Comparison of ENCODE assay signal across 22 mouse cellular contexts in genomic region chr13:24305486-24305885, GRCm38 (mm10).
"Had no signal": no experiment of that assay in that cellular context is flagged by ENCODE, and none has a peak within 500 bp of the region (broad histone marks: within the 10 kb centered on the region; RNA-seq: fewer than 3 reads in every experiment).

No protein-coding gene starts in this region.

- H3K4me3 ChIP-seq: gastrocnemius, adult 2 months; heart, adult 2 months; heart, embryonic 13.5 days; heart, embryonic 15.5 days; hindbrain, embryonic 10.5 days; hindbrain, embryonic 12.5 days; intestine, embryonic 15.5 days; limb, embryonic 13.5 days; limb, embryonic 15.5 days; liver, embryonic 12.5 days had no signal

- H3K27me3 ChIP-seq: heart, embryonic 13.5 days; heart, embryonic 15.5 days; hindbrain, embryonic 12.5 days; intestine, embryonic 15.5 days; limb, embryonic 13.5 days; limb, embryonic 15.5 days; liver, embryonic 12.5 days had no signal

- H3K36me3 ChIP-seq: heart, embryonic 13.5 days; heart, embryonic 15.5 days; hindbrain, embryonic 10.5 days; hindbrain, embryonic 12.5 days; intestine, embryonic 15.5 days; limb, embryonic 13.5 days; limb, embryonic 15.5 days; liver, embryonic 12.5 days had no signal

- DNase-seq: gastrocnemius, adult 2 months; gastrocnemius, postnatal 10 days; gastrocnemius, postnatal 25 days; heart, adult 2 months; heart, postnatal 14 days; heart, postnatal 4 days; kidney, adult 8-10 months; layer of hippocampus, adult 9-11 months; layer of hippocampus, postnatal 36 days; left cerebral cortex, postnatal 4 days had no signal

- H3K4me1 ChIP-seq: heart, embryonic 13.5 days; heart, embryonic 15.5 days; hindbrain, embryonic 10.5 days; hindbrain, embryonic 12.5 days; intestine, embryonic 15.5 days; limb, embryonic 13.5 days; limb, embryonic 15.5 days had no signal

- ATAC-seq: hindbrain, embryonic 16.5 days; inflammation-experienced regulatory T-cells, adult 6 months; intestine, embryonic 15.5 days; intestine, postnatal 0 days; liver, embryonic 12.5 days had no signal

- H3K27ac ChIP-seq: gastrocnemius, adult 2 months; heart, adult 2 months; heart, embryonic 13.5 days; heart, embryonic 15.5 days; hindbrain, embryonic 10.5 days; hindbrain, embryonic 12.5 days; hindbrain, embryonic 14.5 days; intestine, embryonic 15.5 days; limb, embryonic 13.5 days; limb, embryonic 15.5 days; liver, embryonic 12.5 days had no signal
